Mouse (Mus musculus) liver, adult 2 months (tissue): ENCODE results near the gene Fnbp1.

Experiments
- CTCF ChIP-seq: fragments of 200-500 bp; IDR thresholded peaks from 2 replicates; pipeline ENCODE4 v1.5.1; 2011; ENCODE audit warnings: low read depth, low read length, control low read depth
- POLR2A ChIP-seq: fragments of 200-500 bp; IDR thresholded peaks from 2 replicates; pipeline ENCODE4 v1.6.1; 2011; ENCODE audit warnings: low read length, control low read depth; ENCODE audit not compliant: insufficient read depth; ENCODE audit errors: extremely low read depth

GRCm38 (mm10) chr2:31172536-31172935 lies 30.7 kb upstream of the Fnbp1 start:
- TF ChIP-seq POLR2A (no peak), CTCF (no peak)
